Mouse (Mus musculus) midbrain, embryonic 16.5 days (tissue): ENCODE data around the gene Abo. TPM values are rescaled to one million over a fixed set of nuclear protein-coding genes. Genes with fewer than 3 reads are reported as not detected.

Source experiments
- ATAC-seq: fragments of 200-750 bp; cut with Nextera tagmentation; 2 replicates; pipeline ENCODE4 v1.8.0; 2017; ENCODE audit warnings: moderate TSS enrichment
- H3K27ac ChIP-seq: fragments of 300-500 bp; sonication (generic); 2 replicates; pipeline ENCODE4 v1.5.1; 2014; ENCODE audit warnings: mild to moderate bottlenecking, low read length, mixed read lengths
- H3K27me3 ChIP-seq: fragments of 300-500 bp; sonication (generic); 2 replicates; pipeline ENCODE4 v1.6.1; 2014; ENCODE audit warnings: low read depth, low read length, mixed read lengths; ENCODE audit not compliant: control insufficient read depth, insufficient read depth
- H3K36me3 ChIP-seq: fragments of 300-500 bp; sonication (generic); 2 replicates; pipeline ENCODE4 v1.6.1; 2014; ENCODE audit warnings: mild to moderate bottlenecking, low read length, moderate library complexity, mixed read lengths; ENCODE audit not compliant: control insufficient read depth, insufficient read depth
- H3K4me1 ChIP-seq: fragments of 300-500 bp; sonication (generic); 2 replicates; pipeline ENCODE4 v1.6.1; 2014; ENCODE audit warnings: mild to moderate bottlenecking, low read length, mixed read lengths; ENCODE audit not compliant: control insufficient read depth, insufficient read depth
- H3K4me2 ChIP-seq: fragments of 300-500 bp; sonication (generic); 2 replicates; pipeline ENCODE4 v1.6.1; 2014; ENCODE audit warnings: mild to moderate bottlenecking, low read length, mixed read lengths
- H3K4me3 ChIP-seq: fragments of 300-500 bp; sonication (generic); 2 replicates; pipeline ENCODE4 v1.5.1; 2014; ENCODE audit warnings: low read depth, mild to moderate bottlenecking, low read length, moderate library complexity, mixed read lengths
- H3K9ac ChIP-seq: fragments of 300-500 bp; sonication (generic); 2 replicates; pipeline ENCODE4 v1.6.1; 2014; ENCODE audit warnings: low read depth, low read length, mixed read lengths
- H3K9me3 ChIP-seq: fragments of 300-500 bp; sonication (generic); replicated peaks from 2 replicates; pipeline ENCODE4 v1.6.1; 2014; ENCODE audit warnings: mild to moderate bottlenecking, low read length, mixed read lengths; ENCODE audit not compliant: control insufficient read depth, poor library complexity, severe bottlenecking
- WGBS: fragments of 180-500 bp; shearing (Covaris S2); extraction: QIAGEN DNeasy Blood & Tissue Kit; methylation state at CpG from one replicate; pipeline ENCODE4 v1.1.7; 2014; 5-methylcytosine and 5-hydroxymethylcytosine counted together
- polyA plus RNA-seq: library from polyadenylated mRNA; unstranded; fragments of >200 nt; fragmentation: Nextera tagmentation; extraction: Ambion mirVana; gene quantifications from 2 replicates; pipeline ENCODE4 v1.2.1, GENCODE M21; 2015

The Abo gene
- polyA plus RNA-seq, result not detected in 2 replicates

DNA sequence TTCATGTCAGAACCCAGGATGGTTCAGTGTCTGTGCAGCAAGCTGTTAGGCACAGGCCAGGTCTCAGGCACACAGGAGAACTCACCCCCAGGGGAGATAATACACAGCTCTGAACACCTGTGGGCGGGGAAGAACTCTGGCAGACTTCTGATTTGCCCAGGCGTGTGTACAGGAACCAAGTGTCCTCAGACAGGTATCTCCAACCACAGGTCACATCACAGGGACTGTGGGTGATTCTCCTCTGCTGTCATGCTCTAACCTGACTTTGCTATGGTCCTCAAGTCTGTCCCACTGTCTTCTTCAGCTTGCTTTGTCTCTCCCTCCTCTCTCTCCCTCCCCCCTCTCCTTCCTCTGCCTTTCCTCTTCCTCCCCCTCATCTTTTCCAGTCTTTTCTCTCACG lies at the start of gene Abo:
TSS of gene Abo (minus strand) at position 101 of the 400 bp plus-strand sequence.
- Histone ChIP-seq H3K4me1 (no peaks in the 10 kb centered on the region), H3K36me3 (no peaks in the 10 kb centered on the region), H3K9me3 (no peaks in the 10 kb centered on the region), H3K9ac (no peak within 1 kb of the TSS), H3K4me2 (no peak within 1 kb of the TSS), H3K4me3 (no peak within 1 kb of the TSS), H3K27me3 (no peaks in the 10 kb centered on the region), H3K27ac (no peak within 1 kb of the TSS)
- 70% methylated on average over 3 of the region's 3 CpGs for WGBS
- ATAC-seq, result no peak

DNA sequence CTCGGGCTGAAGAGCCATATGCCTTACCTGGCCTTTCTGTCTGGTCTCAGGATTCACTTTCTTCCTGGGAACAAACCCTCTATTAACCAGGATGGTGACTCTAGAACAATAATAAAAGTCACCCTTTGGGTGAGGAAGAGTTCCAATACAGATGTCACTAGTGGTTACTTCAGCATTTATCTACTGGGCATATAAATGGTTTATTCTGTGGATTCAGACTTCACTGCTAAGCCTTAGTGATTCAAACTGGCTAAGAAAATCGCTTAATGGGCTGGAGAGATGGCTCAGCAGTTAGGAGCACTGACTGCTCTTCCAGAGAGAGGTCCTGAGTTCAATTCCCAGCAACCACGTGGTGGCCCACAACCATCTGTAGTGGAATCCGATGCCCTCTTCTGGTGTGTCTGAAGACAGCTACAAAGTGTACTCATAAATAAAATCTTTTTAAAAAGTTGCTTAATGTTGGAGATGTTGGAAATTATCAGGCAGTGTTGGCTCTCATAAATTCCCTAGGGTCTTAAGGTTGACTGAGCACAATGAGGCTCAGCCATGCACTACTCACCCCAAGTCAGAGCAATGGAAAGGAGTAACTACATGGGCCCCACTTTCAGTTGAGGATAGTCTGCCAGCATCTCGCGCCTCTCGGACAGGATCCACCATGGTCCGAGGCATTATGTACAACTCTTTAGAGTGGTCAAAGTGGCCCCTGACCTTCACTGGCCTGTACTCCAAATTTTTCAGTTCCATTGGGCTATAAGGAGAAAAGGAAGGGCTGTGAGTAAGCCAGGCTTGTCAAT lies 49.6 kb upstream of the Abo start:
- no peak overlapping the region for H3K4me2 ChIP-seq
- H3K27me3 ChIP-seq, result no peaks in the 10 kb centered on the region
- peaks cover 34% of the 10 kb centered on the region for H3K36me3 ChIP-seq
- 65% methylated on average over 8 of the region's 8 CpGs for WGBS
- H3K9me3 ChIP-seq, result no peaks in the 10 kb centered on the region
- no peak for ATAC-seq
- peaks cover 36% of the 10 kb centered on the region for H3K4me1 ChIP-seq
- H3K9ac ChIP-seq, result no peak overlapping the region
- H3K27ac ChIP-seq, result no peak overlapping the region
- H3K4me3 ChIP-seq, result no peak overlapping the region

DNA sequence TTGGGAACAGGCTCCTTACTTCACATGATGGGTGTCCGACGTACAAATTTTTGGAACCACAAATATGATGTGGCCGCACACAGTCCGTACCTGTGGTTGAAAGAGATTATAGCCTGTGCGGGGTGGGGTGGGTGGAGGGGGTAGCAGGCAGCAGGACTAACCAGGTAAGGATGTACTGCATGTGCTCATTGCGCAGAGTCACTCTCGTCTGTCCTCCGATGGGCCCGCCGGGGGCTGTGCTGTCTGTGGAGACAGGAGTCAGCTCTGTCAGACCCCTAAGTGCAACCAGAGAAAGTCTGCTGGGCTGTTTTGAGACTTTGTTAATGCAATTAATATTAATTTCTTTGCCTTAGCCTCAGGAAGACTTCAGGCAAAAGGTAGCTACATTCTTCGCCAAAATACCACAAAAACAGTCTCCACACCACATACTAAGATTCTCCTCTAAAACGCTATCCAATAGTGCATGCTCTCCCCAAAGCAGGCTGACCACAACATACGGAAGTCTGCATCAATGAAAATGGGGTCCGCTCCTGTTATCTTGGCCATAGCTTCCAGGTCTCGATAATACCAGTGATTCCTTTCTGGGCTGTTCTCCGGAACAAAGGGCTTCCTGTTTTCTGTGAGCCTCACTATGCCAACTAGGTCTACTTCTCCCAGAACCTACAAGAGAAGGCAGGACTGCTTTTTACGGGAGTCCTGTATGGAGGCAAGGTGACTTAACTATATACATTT lies 48.8 kb upstream of the Abo start:
- ATAC-seq, result no peak
- H3K4me2 ChIP-seq, result no peak overlapping the region
- no peak overlapping the region for H3K4me3 ChIP-seq
- WGBS, result 86% methylated on average over 17 of the region's 17 CpGs
- no peaks in the 10 kb centered on the region for H3K9me3 ChIP-seq
- no peak overlapping the region for H3K27ac ChIP-seq
- H3K36me3 ChIP-seq, result peaks cover 27% of the 10 kb centered on the region
- no peak overlapping the region for H3K9ac ChIP-seq
- H3K4me1 ChIP-seq, result peaks cover 44% of the 10 kb centered on the region
- no peaks in the 10 kb centered on the region for H3K27me3 ChIP-seq

DNA sequence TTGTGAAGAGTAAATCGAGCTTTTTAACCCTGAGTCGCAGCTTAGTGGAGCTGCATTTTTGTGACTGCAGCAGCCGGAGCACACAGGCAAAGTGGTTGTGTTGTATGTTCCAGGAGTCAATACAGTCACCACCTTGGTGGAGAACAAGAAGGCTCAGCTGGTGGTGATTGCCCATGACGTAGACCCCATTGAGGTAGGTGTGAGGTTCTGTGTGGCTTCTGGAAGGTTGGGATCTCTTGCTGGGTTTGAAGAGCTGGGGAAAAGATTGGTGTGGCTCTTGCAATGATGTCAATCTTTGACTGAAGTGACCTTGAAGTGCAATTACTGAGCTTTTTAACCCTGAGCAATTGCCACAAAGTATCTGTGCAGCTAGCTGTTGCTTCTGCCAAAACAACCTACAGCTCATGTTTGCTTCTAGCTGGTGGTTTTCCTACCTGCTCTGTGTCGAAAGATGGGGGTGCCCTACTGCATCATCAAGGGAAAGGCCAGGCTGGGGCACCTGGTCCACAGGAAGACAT lies 47.5 kb upstream of the Abo start:
- Histone ChIP-seq H3K4me2 (peak overlapping the region; percentile 99), H3K36me3 (peaks cover 33% of the 10 kb centered on the region), H3K9ac (peak overlapping the region; percentile 93; the same call in 1 of the 2 replicates), H3K9me3 (no peaks in the 10 kb centered on the region), H3K4me1 (peaks cover 40% of the 10 kb centered on the region), H3K4me3 (peak overlapping the region; percentile 84), H3K27me3 (no peaks in the 10 kb centered on the region), H3K27ac (no peak overlapping the region)
- ATAC-seq, result no peak
- 74% methylated on average over 5 of the region's 5 CpGs for WGBS

DNA sequence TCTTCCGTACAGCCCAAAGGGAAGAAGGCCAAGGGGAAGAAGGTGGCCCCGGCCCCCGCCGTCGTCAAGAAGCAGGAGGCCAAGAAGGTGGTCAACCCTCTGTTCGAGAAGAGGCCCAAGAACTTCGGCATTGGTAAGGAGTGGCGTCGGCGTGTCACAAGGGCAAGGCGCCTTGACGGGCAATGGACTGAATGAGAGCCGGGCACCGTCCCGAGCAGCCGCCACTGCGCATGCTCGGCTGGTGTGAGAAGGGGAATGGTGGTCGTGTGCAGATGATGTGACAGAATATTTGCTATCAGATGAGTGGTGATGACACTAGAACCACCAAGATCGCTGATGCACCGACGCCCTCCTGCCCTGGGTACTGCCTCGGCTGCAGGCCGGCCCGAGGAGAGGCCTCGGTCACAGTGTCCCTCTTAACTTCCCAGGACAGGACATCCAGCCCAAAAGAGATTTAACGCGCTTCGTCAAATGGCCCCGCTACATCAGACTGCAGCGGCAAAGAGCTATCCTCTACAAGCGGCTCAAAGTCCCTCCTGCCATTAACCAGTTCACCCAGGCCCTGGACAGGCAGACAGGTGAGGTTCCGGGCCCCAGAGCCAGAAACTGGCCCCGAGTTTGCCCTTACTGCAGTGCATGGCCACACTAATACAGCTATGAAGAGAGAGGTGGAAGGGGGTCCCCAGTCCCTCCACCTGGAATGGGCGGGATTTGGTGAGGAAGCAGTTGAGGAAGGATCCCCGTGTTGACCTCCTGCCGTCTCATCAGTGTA lies 46.4 kb upstream of the Abo start:
- ATAC-seq, result peak; percentile 69
- Histone ChIP-seq H3K4me3 (peak overlapping the region; percentile 84), H3K9ac (peak overlapping the region; percentile 93), H3K27me3 (no peaks in the 10 kb centered on the region), H3K9me3 (no peaks in the 10 kb centered on the region), H3K27ac (peak overlapping the region; percentile 93), H3K4me2 (peak overlapping the region; percentile 99), H3K36me3 (peaks cover 42% of the 10 kb centered on the region), H3K4me1 (peaks cover 35% of the 10 kb centered on the region)
- WGBS, result under 1% methylated on average over 33 of the region's 37 CpGs

DNA sequence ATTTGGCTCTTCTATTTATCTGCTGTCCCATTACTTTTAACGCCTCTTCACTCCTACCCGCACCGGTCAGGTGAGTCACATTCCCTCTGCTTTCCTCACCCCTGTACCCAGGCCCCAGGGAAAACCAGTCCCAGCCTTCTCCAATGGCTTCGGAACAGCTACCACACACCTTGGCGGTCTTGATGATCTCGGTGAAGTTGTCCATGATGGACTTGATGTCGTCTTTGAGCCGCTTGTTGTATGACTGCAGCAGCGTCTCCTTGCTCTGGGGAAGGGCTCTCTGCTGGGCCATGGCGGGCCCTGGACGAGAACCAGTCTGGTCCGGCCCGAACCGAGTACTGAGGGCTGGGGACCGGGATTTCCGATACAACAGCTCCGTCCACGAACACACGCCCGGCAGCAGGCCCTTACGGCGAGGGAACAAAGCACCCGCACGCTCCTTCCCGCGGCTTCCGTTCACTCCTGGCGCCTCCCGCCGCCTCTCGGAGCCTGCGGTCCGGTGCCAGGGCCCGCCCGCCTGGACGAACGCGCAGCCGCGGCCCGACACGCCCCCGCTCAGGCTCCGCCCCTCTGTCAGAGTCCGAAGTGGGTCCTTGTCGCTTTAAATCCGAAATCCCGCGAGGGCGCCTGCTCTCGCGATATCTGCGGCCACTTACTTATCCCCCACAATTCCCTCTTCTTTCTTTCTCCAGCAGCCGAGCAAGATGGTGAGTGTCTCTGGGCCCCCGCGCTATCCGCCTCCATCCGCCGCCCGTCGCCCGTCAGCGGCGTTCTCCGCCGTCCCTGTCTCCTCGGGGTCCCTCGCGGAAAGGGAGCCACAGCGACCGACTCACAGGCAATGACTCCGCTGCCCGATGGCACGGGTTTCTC lies 45.6 kb upstream of the Abo start, which contains the start of the genes Med22 and Rpl7a:
TSS of gene Med22 (minus strand) at position 554 of the 870 bp plus-strand sequence.
TSS of gene Rpl7a (plus strand) at position 641 of the 870 bp plus-strand sequence.
- Histone ChIP-seq H3K36me3 (peaks cover 46% of the 10 kb centered on the region), H3K27me3 (no peaks in the 10 kb centered on the region), H3K4me3 (peak within 1 kb of the TSS; percentile 84), H3K27ac (peak within 1 kb of the TSS; percentile 93), H3K9ac (peak within 1 kb of the TSS; percentile 93), H3K4me1 (peaks cover 31% of the 10 kb centered on the region), H3K9me3 (no peaks in the 10 kb centered on the region), H3K4me2 (peak within 1 kb of the TSS; percentile 99)
- ATAC-seq, result peak; percentile 93
- under 1% methylated on average over 74 of the region's 74 CpGs for WGBS

DNA sequence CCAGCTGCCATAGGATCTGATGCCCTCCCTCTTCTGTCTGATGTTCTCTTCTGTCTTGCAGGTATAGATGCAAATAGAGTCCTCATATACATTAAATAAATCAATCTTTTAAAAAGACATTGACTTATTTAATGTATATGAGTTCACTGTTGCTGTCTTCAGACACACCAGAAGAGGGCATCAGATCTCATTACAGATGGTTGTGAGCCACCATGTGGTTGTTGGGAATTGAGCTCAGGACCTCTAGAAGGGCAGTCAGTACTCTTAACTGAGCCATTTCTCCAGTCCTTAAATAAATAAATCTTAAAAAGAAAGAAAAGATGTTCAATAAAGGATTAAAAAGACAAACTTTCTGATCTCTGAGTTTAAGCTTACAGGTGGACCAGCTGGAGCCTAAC lies 44.6 kb upstream of the Abo start:
- peak overlapping the region; percentile 78 for H3K4me2 ChIP-seq
- peaks cover 46% of the 10 kb centered on the region for H3K36me3 ChIP-seq
- H3K27ac ChIP-seq, result peak overlapping the region; percentile 93; the same call in 1 of the 2 replicates
- H3K9me3 ChIP-seq, result no peaks in the 10 kb centered on the region
- peak overlapping the region; percentile 90 for H3K9ac ChIP-seq
- H3K4me1 ChIP-seq, result peaks cover 26% of the 10 kb centered on the region
- H3K27me3 ChIP-seq, result no peaks in the 10 kb centered on the region
- peak overlapping the region; percentile 84 for H3K4me3 ChIP-seq
- no peak for ATAC-seq
